Mouse (Mus musculus): ENCODE data around the gene Sept4. TPM values are rescaled to one million over a fixed set of nuclear protein-coding genes. Genes with fewer than 3 reads are reported as not detected.

Gene Sept4
- polyA plus RNA-seq, 1 experiment from 2014 or later: 10.7 TPM

- 64% methylated on average over 2 of the region's 2 CpGs for WGBS
- Histone ChIP-seq H3K4me2 (no peak overlapping the region), H3K27me3 (no peaks in the 10 kb centered on the region), H3K4me1 (replicated peaks) (no peaks in the 10 kb centered on the region), H3K36me3 (no peaks in the 10 kb centered on the region), H3K27ac (no peak overlapping the region), H3K9ac (replicated peaks) (no peak overlapping the region), H3K4me3 (replicated peaks) (no peak overlapping the region), H3K9me3 (no peaks in the 10 kb centered on the region)
- no peak for ATAC-seq (ENCODE audit: insufficient number of reproducible peaks, insufficient read depth, low FRiP score, low TSS enrichment, low read depth)
Measured at GRCm38 (mm10) chr11:87555106-87555703, 13.5 kb upstream of the Sept4 start.

GRCm38 (mm10) chr11:87561208-87561607 lies 7.5 kb upstream of the Sept4 start:
- no peak overlapping the region for H3K4me2 ChIP-seq
- no peaks in the 10 kb centered on the region for H3K4me1 ChIP-seq (replicated peaks)
- no peak overlapping the region for H3K27ac ChIP-seq
- H3K27me3 ChIP-seq: no peaks in the 10 kb centered on the region
- no peak for ATAC-seq (ENCODE audit: insufficient number of reproducible peaks, insufficient read depth, low FRiP score, low TSS enrichment, low read depth)
- no peaks in the 10 kb centered on the region for H3K36me3 ChIP-seq
- H3K9me3 ChIP-seq: no peaks in the 10 kb centered on the region
- H3K4me3 ChIP-seq (replicated peaks): no peak overlapping the region
- no peak overlapping the region for H3K9ac ChIP-seq (replicated peaks)
- WGBS: 72% methylated on average over 6 of the region's 6 CpGs

- no peak within 1 kb of the TSS for H3K4me2 ChIP-seq
- H3K27me3 ChIP-seq: no peaks in the 10 kb centered on the region
- WGBS: 85% methylated on average over 3 of the region's 3 CpGs
- no peaks in the 10 kb centered on the region for H3K4me1 ChIP-seq (replicated peaks)
- no peak for ATAC-seq (ENCODE audit: insufficient number of reproducible peaks, insufficient read depth, low FRiP score, low TSS enrichment, low read depth)
- no peak within 1 kb of the TSS for H3K4me3 ChIP-seq (replicated peaks)
- no peaks in the 10 kb centered on the region for H3K36me3 ChIP-seq
- no peaks in the 10 kb centered on the region for H3K9me3 ChIP-seq
- H3K27ac ChIP-seq: no peak within 1 kb of the TSS
- no peak within 1 kb of the TSS for H3K9ac ChIP-seq (replicated peaks)
Measured at GRCm38 (mm10) chr11:87566501-87566900, 2.2 kb upstream of the Sept4 start, which contains the start of gene Gm11492. TSS of gene Gm11492 (plus strand) at chr11:87566653.

GRCm38 (mm10) chr11:87570743-87571142 lies 2.0 kb downstream of the Sept4 start:
- Histone ChIP-seq H3K36me3 (no peaks in the 10 kb centered on the region), H3K4me1 (replicated peaks) (no peaks in the 10 kb centered on the region), H3K4me2 (no peak overlapping the region), H3K27me3 (no peaks in the 10 kb centered on the region), H3K9ac (replicated peaks) (no peak overlapping the region), H3K27ac (no peak overlapping the region), H3K9me3 (no peaks in the 10 kb centered on the region), H3K4me3 (replicated peaks) (no peak overlapping the region)
- ATAC-seq (ENCODE audit: insufficient number of reproducible peaks, insufficient read depth, low FRiP score, low TSS enrichment, low read depth): no peak
- WGBS: 68% methylated on average over 5 of the region's 5 CpGs

GRCm38 (mm10) chr11:87571361-87571950 lies 2.8 kb downstream of the Sept4 start:
- H3K9ac ChIP-seq (replicated peaks): no peak overlapping the region
- no peaks in the 10 kb centered on the region for H3K36me3 ChIP-seq
- no peaks in the 10 kb centered on the region for H3K9me3 ChIP-seq
- no peaks in the 10 kb centered on the region for H3K4me1 ChIP-seq (replicated peaks)
- H3K27ac ChIP-seq: no peak overlapping the region
- H3K4me3 ChIP-seq (replicated peaks): no peak overlapping the region
- WGBS: 90% methylated on average over 1 of the region's 1 CpGs
- H3K4me2 ChIP-seq: no peak overlapping the region
- ATAC-seq (ENCODE audit: insufficient number of reproducible peaks, insufficient read depth, low FRiP score, low TSS enrichment, low read depth): no peak
- no peaks in the 10 kb centered on the region for H3K27me3 ChIP-seq

- Histone ChIP-seq H3K9ac (replicated peaks) (no peak overlapping the region), H3K27me3 (peaks cover 14% of the 10 kb centered on the region; the same call in 1 of the 2 replicates), H3K4me2 (no peak overlapping the region), H3K9me3 (no peaks in the 10 kb centered on the region), H3K4me3 (replicated peaks) (no peak overlapping the region), H3K27ac (no peak overlapping the region), H3K36me3 (no peaks in the 10 kb centered on the region), H3K4me1 (replicated peaks) (peaks cover 11% of the 10 kb centered on the region)
- ATAC-seq (ENCODE audit: insufficient number of reproducible peaks, insufficient read depth, low FRiP score, low TSS enrichment, low read depth): no peak
- 69% methylated on average over 7 of the region's 7 CpGs for WGBS
Measured at GRCm38 (mm10) chr11:87573751-87574150, 5.0 kb downstream of the Sept4 start.

DNA sequence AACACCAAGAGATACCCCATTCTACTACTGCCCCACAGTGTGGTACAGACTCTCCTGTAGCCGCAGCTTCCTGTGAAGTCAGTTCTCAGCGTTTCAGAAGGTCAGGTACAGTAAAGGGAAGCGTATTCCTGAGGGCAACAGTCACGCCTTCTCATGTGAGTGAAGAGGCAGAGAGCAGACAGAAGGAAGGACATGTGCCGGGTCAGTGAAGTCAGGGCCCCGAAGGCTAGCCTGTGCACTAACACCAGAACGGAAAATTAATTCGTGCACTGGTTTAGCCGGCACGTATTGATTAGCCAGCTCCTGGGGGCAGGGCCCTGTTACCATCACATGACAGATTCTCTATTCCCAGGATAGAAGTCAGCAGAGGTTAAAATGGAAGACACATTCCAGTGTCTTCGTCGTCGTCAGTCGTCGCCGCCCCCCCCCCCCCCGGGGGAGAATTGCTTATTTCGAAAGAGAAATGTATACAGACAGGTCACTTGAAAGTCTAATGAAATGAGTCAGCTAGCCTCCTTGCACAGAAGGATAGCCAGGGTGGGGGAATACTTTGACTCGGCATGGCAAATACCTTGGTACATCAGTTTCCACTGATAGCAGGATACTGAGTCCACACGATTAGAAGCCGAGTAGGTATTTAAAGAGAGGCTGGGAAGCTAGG lies 5.9 kb downstream of the Sept4 start:
- H3K4me1 ChIP-seq (replicated peaks): peaks cover 11% of the 10 kb centered on the region
- H3K4me3 ChIP-seq (replicated peaks): no peak overlapping the region
- ATAC-seq (ENCODE audit: insufficient number of reproducible peaks, insufficient read depth, low FRiP score, low TSS enrichment, low read depth): no peak
- H3K9ac ChIP-seq (replicated peaks): no peak overlapping the region
- H3K36me3 ChIP-seq: no peaks in the 10 kb centered on the region
- H3K9me3 ChIP-seq: no peaks in the 10 kb centered on the region
- H3K27me3 ChIP-seq: peaks cover 20% of the 10 kb centered on the region; the same call in 1 of the 2 replicates
- no peak overlapping the region for H3K27ac ChIP-seq
- H3K4me2 ChIP-seq: no peak overlapping the region
- 76% methylated on average over 21 of the region's 21 CpGs for WGBS

DNA sequence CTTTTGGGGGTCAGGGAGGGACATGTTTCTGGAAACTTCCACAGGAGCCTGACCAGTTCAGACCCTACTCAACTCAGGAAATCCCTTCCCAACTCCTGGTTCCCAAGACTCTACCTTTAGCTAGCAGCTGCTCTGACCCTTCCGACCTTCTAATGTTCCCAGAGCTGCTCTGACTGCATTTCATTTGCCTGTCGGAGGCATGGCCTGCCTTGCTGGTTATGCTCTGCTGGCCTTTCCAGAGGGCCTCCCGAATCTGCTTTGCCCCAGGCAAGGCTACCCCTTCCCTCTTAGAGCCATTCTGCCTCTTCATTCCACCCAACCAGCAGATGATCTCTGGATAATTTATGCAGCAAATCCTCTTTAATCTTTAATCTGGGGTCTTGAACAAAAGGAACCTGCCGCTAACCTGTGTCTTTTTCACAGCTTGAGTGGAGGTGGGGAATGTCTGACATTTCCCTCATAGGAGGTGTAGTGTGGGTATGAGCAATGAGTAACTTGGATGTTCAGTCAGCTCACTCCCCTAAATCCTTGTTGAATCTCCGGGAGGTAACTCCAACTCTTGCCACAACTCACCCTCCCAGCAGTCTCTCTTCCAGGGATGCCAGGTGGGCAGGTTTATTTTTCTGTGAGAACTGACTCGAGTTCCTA lies 9.0 kb downstream of the Sept4 start:
- Histone ChIP-seq H3K4me2 (peak overlapping the region; percentile 92), H3K4me1 (replicated peaks) (peaks cover 11% of the 10 kb centered on the region), H3K27me3 (peaks cover 22% of the 10 kb centered on the region; the same call in 1 of the 2 replicates), H3K9me3 (no peaks in the 10 kb centered on the region), H3K36me3 (no peaks in the 10 kb centered on the region), H3K27ac (no peak overlapping the region), H3K9ac (replicated peaks) (peak overlapping the region; percentile 65; the same call in 1 of the 2 replicates), H3K4me3 (replicated peaks) (peak overlapping the region; percentile 56)
- no peak for ATAC-seq (ENCODE audit: insufficient number of reproducible peaks, insufficient read depth, low FRiP score, low TSS enrichment, low read depth)
- WGBS: 20% methylated on average over 6 of the region's 6 CpGs

GRCm38 (mm10) chr11:87578249-87578962 lies 9.7 kb downstream of the Sept4 start:
- no peaks in the 10 kb centered on the region for H3K9me3 ChIP-seq
- H3K27me3 ChIP-seq: peaks cover 22% of the 10 kb centered on the region; the same call in 1 of the 2 replicates
- ATAC-seq (ENCODE audit: insufficient number of reproducible peaks, insufficient read depth, low FRiP score, low TSS enrichment, low read depth): peak; percentile 84
- peak overlapping the region; percentile 65 for H3K9ac ChIP-seq (replicated peaks)
- H3K36me3 ChIP-seq: no peaks in the 10 kb centered on the region
- WGBS: under 1% methylated on average over 40 of the region's 40 CpGs
- H3K4me3 ChIP-seq (replicated peaks): peak overlapping the region; percentile 56
- H3K27ac ChIP-seq: 0 out of 2 replicates have a peak overlapping the region, but pooled peaks have one; percentile 29
- H3K4me1 ChIP-seq (replicated peaks): peaks cover 11% of the 10 kb centered on the region
- H3K4me2 ChIP-seq: peak overlapping the region; percentile 92

DNA sequence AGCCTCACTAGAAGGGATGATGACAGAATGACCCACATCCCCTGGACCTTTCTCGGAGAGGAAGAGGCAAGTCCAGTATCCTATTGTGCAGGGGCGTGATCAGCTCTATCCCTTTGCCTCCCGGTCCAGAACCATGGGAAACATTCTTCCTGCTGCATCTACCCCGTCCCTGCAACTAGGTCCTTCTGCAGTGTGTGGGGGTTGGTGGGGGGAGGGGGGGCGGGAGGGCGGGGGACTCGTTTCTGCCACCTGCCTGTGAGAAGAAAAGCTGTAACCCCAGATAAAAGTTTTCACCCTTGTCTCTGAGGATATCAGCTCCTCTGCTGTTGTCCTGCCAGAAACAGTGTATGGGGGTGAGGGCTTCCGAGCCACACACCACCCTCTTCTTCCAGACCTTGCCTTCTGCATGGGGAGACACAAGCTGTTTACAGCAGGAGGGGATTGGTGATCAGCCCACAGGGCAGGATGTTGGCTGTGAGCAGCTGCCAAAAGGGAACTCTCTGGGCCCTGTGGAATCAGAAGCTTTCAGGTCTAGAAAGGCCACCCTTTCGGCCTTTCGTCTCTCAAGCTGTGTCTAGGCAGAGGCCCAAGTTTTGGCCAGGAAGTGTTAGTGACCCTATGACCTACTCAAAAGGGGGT lies 10.4 kb downstream of the Sept4 start:
- H3K36me3 ChIP-seq: no peaks in the 10 kb centered on the region
- H3K4me1 ChIP-seq (replicated peaks): peaks cover 11% of the 10 kb centered on the region
- 20% methylated on average over 10 of the region's 10 CpGs for WGBS
- H3K27ac ChIP-seq: no peak overlapping the region
- peak overlapping the region; percentile 92 for H3K4me2 ChIP-seq
- H3K4me3 ChIP-seq (replicated peaks): peak overlapping the region; percentile 56
- H3K9me3 ChIP-seq: no peaks in the 10 kb centered on the region
- peaks cover 22% of the 10 kb centered on the region; the same call in 1 of the 2 replicates for H3K27me3 ChIP-seq
- ATAC-seq (ENCODE audit: insufficient number of reproducible peaks, insufficient read depth, low FRiP score, low TSS enrichment, low read depth): 0 out of 2 replicates have a peak, but pooled peaks have one; percentile 24
- peak overlapping the region; percentile 65 for H3K9ac ChIP-seq (replicated peaks)
